Mouse (Mus musculus) ES-E14 (cell line): Measurements from ENCODE around the gene Slc52a3. TPM values are rescaled to one million over a fixed set of nuclear protein-coding genes. Genes with fewer than 3 reads are reported as not detected.

ENCODE experiments used
- DNase-seq: peaks from one replicate; pipeline ENCODE4 v3.0.0-alpha.2; 2013; ENCODE audit warnings: low read depth, low spot score
- H3K27ac ChIP-seq: 2 replicates; pipeline ENCODE4 v1.5.1; 2012; ENCODE audit warnings: low read depth, mild to moderate bottlenecking, low read length, moderate library complexity, mixed read lengths; ENCODE audit not compliant: poor library complexity, insufficient read depth, severe bottlenecking
- H3K36me3 ChIP-seq: 2 replicates; pipeline ENCODE4 v1.6.1; 2012; ENCODE audit warnings: mild to moderate bottlenecking, low read length, moderate library complexity, mixed read lengths; ENCODE audit not compliant: control insufficient read depth, poor library complexity, insufficient read depth, severe bottlenecking
- H3K4me1 ChIP-seq, 2 experiments: fragments of 150-350 bp in 1 of 2; sonication (generic) in 1 of 2; 2 replicates each; pipeline ENCODE4 v1.6.1; 2012; ENCODE audit warnings: low read length in 2 of 2, mild to moderate bottlenecking in 1 of 2, mixed read lengths in 1 of 2; ENCODE audit not compliant: control insufficient read depth in 2 of 2, insufficient read depth in 2 of 2, poor library complexity in 1 of 2
- H3K4me3 ChIP-seq, 2 experiments: fragments of 150-350 bp in 1 of 2; sonication (generic) in 1 of 2; 2 replicates each; pipeline ENCODE4 v1.5.1; 2012; ENCODE audit warnings: low read length in 2 of 2, low read depth in 1 of 2, mild to moderate bottlenecking in 1 of 2, mixed read lengths in 1 of 2; ENCODE audit not compliant: insufficient read depth in 1 of 2, poor library complexity in 1 of 2, severe bottlenecking in 1 of 2
- H3K9ac ChIP-seq: 2 replicates; pipeline ENCODE4 v1.6.1; 2012; ENCODE audit warnings: low read depth, mild to moderate bottlenecking, low read length, mixed read lengths; ENCODE audit not compliant: poor library complexity, insufficient read depth, severe bottlenecking
- H3K9me3 ChIP-seq: fragments of 150-350 bp; sonication (generic); 2 replicates; pipeline ENCODE4 v1.6.1; 2012; ENCODE audit warnings: low read depth, mild to moderate bottlenecking, low read length; ENCODE audit not compliant: control insufficient read depth, insufficient read depth
- CHD2 ChIP-seq: IDR thresholded peaks from 2 replicates; pipeline ENCODE4 v1.6.1; 2014; ENCODE audit warnings: mild to moderate bottlenecking, low read depth, low read length, inconsistent platforms
- HCFC1 ChIP-seq: IDR thresholded peaks from 2 replicates; pipeline ENCODE4 v1.6.1; 2012; ENCODE audit warnings: low read length, inconsistent platforms, borderline replicate concordance; ENCODE audit not compliant: insufficient read depth
- MAFK ChIP-seq: IDR thresholded peaks from 2 replicates; pipeline ENCODE4 v1.6.1; 2014; ENCODE audit warnings: mild to moderate bottlenecking, low read depth, low read length, inconsistent platforms; ENCODE audit not compliant: insufficient read depth
- ZC3H11A ChIP-seq: IDR thresholded peaks from 2 replicates; pipeline ENCODE4 v1.6.1; 2012; ENCODE audit warnings: low read depth, mild to moderate bottlenecking, inconsistent platforms, low read length, borderline replicate concordance
- ZNF384 ChIP-seq: IDR thresholded peaks from 2 replicates; pipeline ENCODE4 v1.6.1; 2012; ENCODE audit warnings: low read depth, low read length, inconsistent platforms
- in situ Hi-C, 2 experiments: fragments of 600-800 bp; cut with MboI; formaldehyde crosslinking; loops; one replicate each; pipeline ENCODE4 v1.15.1; 2025; ENCODE audit warnings: low sequenced_read_pairs in 2 of 2, inconsistent platforms in 1 of 2; ENCODE audit not compliant: unreplicated experiment in 2 of 2
- total RNA-seq: library from RNA; depleted of rRNA; stranded (reverse); fragments of 300-350 nt; gene quantifications from 2 replicates; pipeline ENCODE4 v1.2.3, GENCODE M21; 2012

Slc52a3 gene
- total RNA-seq, 1 experiment, result 4.4 TPM

GRCm38 (mm10) chr2:152000735-152001134 is 4.4 kb downstream of the Slc52a3 start:
- Histone ChIP-seq H3K9ac (no peak overlapping the region), H3K4me1 (peaks cover 12 to 28% of the 10 kb centered on the region in 2 experiments; a peak in 3 of 4 replicates), H3K9me3 (no peaks in the 10 kb centered on the region), H3K27ac (no peak overlapping the region), H3K36me3 (no peaks in the 10 kb centered on the region), H3K4me3 (no peak overlapping the region)
- DNase-seq, result no peak
- in situ Hi-C loops, result no loop called here
- TF ChIP-seq CHD2 (no peak), ZC3H11A (no peak), MAFK (no peak), HCFC1 (no peak), ZNF384 (no peak)

- Histone ChIP-seq H3K9me3 (no peaks in the 10 kb centered on the region), H3K9ac (no peak overlapping the region), H3K4me3 (no peak overlapping the region), H3K4me1 (peaks cover 12 to 29% of the 10 kb centered on the region in 2 experiments; a peak in 3 of 4 replicates), H3K27ac (no peak overlapping the region), H3K36me3 (no peaks in the 10 kb centered on the region)
- in situ Hi-C loops, result no loop called here
- DNase-seq, result no peak
- TF ChIP-seq CHD2, result no peak
- no peak for TF ChIP-seq HCFC1
- no peak for TF ChIP-seq ZNF384
- no peak for TF ChIP-seq MAFK
- no peak for TF ChIP-seq ZC3H11A
Observed at GRCm38 (mm10) chr2:152002529-152002928, 6.2 kb downstream of the Slc52a3 start.

GRCm38 (mm10) chr2:152007783-152008182 is 11.5 kb downstream of the Slc52a3 start:
- peaks cover 3 to 31% of the 10 kb centered on the region in 2 experiments; a peak in 3 of 4 replicates for H3K4me1 ChIP-seq
- no peaks in the 10 kb centered on the region for H3K36me3 ChIP-seq
- H3K9me3 ChIP-seq, result no peaks in the 10 kb centered on the region
- H3K27ac ChIP-seq, result no peak overlapping the region
- no peak overlapping the region for H3K4me3 ChIP-seq
- DNase-seq, result no peak
- no peak overlapping the region; the same call in 1 of the 2 replicates for H3K9ac ChIP-seq
- TF ChIP-seq HCFC1, result no peak
- peak; percentile 20; the same call in 1 of the 2 replicates for TF ChIP-seq ZC3H11A
- in situ Hi-C loops, result no loop called here

- Histone ChIP-seq H3K4me3 (no peak overlapping the region), H3K27ac (no peak overlapping the region), H3K4me1 (peaks cover 3 to 35% of the 10 kb centered on the region in 2 experiments; a peak in 3 of 4 replicates), H3K9me3 (no peaks in the 10 kb centered on the region), H3K36me3 (no peaks in the 10 kb centered on the region), H3K9ac (no peak overlapping the region)
- in situ Hi-C loops, result no loop called here
- TF ChIP-seq CHD2, result no peak
- TF ChIP-seq ZC3H11A, result no peak
- no peak for TF ChIP-seq HCFC1
- TF ChIP-seq ZNF384, result no peak
- no peak for TF ChIP-seq MAFK
- DNase-seq, result no peak
Observed at GRCm38 (mm10) chr2:152009061-152009779, 12.9 kb downstream of the Slc52a3 start.
